Mouse (Mus musculus): ENCODE results near the gene Zfp287. TPM values are rescaled to one million over a fixed set of nuclear protein-coding genes. Genes with fewer than 3 reads are reported as not detected.

The Zfp287 gene
- polyA plus RNA-seq, 1 experiment from 2014 or later: 14.0 TPM

GRCm38 (mm10) chr11:62732022-62732387 is 300 bp upstream of the Zfp287 start:
- Histone ChIP-seq H3K9ac (ENCODE audit: low read depth, low read length) (no peak overlapping the region), H3K4me2 (replicated peaks; ENCODE audit: low read depth, low read length) (peak overlapping the region; percentile 50), H3K36me3 (ENCODE audit: control insufficient read depth, insufficient read depth, low read length) (no peaks in the 10 kb centered on the region), H3K4me1 (replicated peaks; ENCODE audit: control insufficient read depth, insufficient read depth, low read length) (no peaks in the 10 kb centered on the region), H3K27ac (ENCODE audit: low read depth, low read length) (peak overlapping the region; percentile 92; the same call in 1 of the 2 replicates), H3K9me3 (ENCODE audit: control insufficient read depth, low read length) (no peaks in the 10 kb centered on the region), H3K27me3 (ENCODE audit: control insufficient read depth, insufficient read depth, low read length) (no peaks in the 10 kb centered on the region), H3K4me3 (ENCODE audit: low read depth, low read length) (peak overlapping the region; percentile 59)
- DNase-seq (ENCODE audit: low spot score) (no peak), ATAC-seq (ENCODE audit: low FRiP score) (no peak; the same call in 1 of the 2 replicates)
- 7% methylated on average over 5 of the region's 5 CpGs for WGBS

GRCm38 (mm10) chr11:62728276-62728675 is 3.4 kb downstream of the Zfp287 start:
- DNase-seq (ENCODE audit: low spot score) (no peak), ATAC-seq (ENCODE audit: low FRiP score) (no peak)
- Histone ChIP-seq H3K4me2 (replicated peaks; ENCODE audit: low read depth, low read length) (no peak overlapping the region), H3K27me3 (ENCODE audit: control insufficient read depth, insufficient read depth, low read length) (no peaks in the 10 kb centered on the region), H3K36me3 (ENCODE audit: control insufficient read depth, insufficient read depth, low read length) (peaks cover 3% of the 10 kb centered on the region; the same call in 1 of the 2 replicates), H3K9ac (ENCODE audit: low read depth, low read length) (no peak overlapping the region), H3K9me3 (ENCODE audit: control insufficient read depth, low read length) (no peaks in the 10 kb centered on the region), H3K27ac (ENCODE audit: low read depth, low read length) (no peak overlapping the region), H3K4me1 (replicated peaks; ENCODE audit: control insufficient read depth, insufficient read depth, low read length) (no peaks in the 10 kb centered on the region), H3K4me3 (ENCODE audit: low read depth, low read length) (no peak overlapping the region)
- WGBS: 92% methylated on average over 8 of the region's 8 CpGs

GRCm38 (mm10) chr11:62710657-62711056 is 21.0 kb downstream of the Zfp287 start:
- WGBS: 88% methylated on average over 5 of the region's 5 CpGs
- H3K36me3 ChIP-seq (ENCODE audit: control insufficient read depth, insufficient read depth, low read length): 0 out of 2 replicates have a peak, but pooled peaks cover 3% of the 10 kb centered on the region
- DNase-seq (ENCODE audit: low spot score): no peak

GRCm38 (mm10) chr11:62708252-62708651 is 23.5 kb downstream of the Zfp287 start:
- Histone ChIP-seq H3K27ac (ENCODE audit: low read depth, low read length) (no peak overlapping the region), H3K36me3 (ENCODE audit: control insufficient read depth, insufficient read depth, low read length) (no peaks in the 10 kb centered on the region), H3K27me3 (ENCODE audit: control insufficient read depth, insufficient read depth, low read length) (no peaks in the 10 kb centered on the region), H3K9me3 (ENCODE audit: control insufficient read depth, low read length) (no peaks in the 10 kb centered on the region), H3K4me2 (replicated peaks; ENCODE audit: low read depth, low read length) (no peak overlapping the region), H3K4me3 (ENCODE audit: low read depth, low read length) (no peak overlapping the region), H3K4me1 (replicated peaks; ENCODE audit: control insufficient read depth, insufficient read depth, low read length) (no peaks in the 10 kb centered on the region), H3K9ac (ENCODE audit: low read depth, low read length) (no peak overlapping the region)
- DNase-seq (ENCODE audit: low spot score) (no peak), ATAC-seq (ENCODE audit: low FRiP score) (no peak)
- WGBS: 83% methylated on average over 7 of the region's 7 CpGs

More at GRCm38 (mm10) chr11:62710657-62711056, 21.0 kb downstream of the Zfp287 start:
- Histone ChIP-seq H3K27me3 (ENCODE audit: control insufficient read depth, insufficient read depth, low read length) (no peaks in the 10 kb centered on the region), H3K4me3 (ENCODE audit: low read depth, low read length) (no peak overlapping the region), H3K4me1 (replicated peaks; ENCODE audit: control insufficient read depth, insufficient read depth, low read length) (no peaks in the 10 kb centered on the region), H3K4me2 (replicated peaks; ENCODE audit: low read depth, low read length) (no peak overlapping the region), H3K9me3 (ENCODE audit: control insufficient read depth, low read length) (no peaks in the 10 kb centered on the region), H3K27ac (ENCODE audit: low read depth, low read length) (no peak overlapping the region), H3K9ac (ENCODE audit: low read depth, low read length) (no peak overlapping the region)
- no peak for ATAC-seq (ENCODE audit: low FRiP score)

GRCm38 (mm10) chr11:62706141-62706540 is 25.6 kb downstream of the Zfp287 start:
- ATAC-seq (ENCODE audit: low FRiP score): no peak
- no peaks in the 10 kb centered on the region for H3K36me3 ChIP-seq (ENCODE audit: control insufficient read depth, insufficient read depth, low read length)
- no peak for DNase-seq (ENCODE audit: low spot score)
- no peak overlapping the region for H3K4me2 ChIP-seq (replicated peaks; ENCODE audit: low read depth, low read length)
- no peak overlapping the region for H3K4me3 ChIP-seq (ENCODE audit: low read depth, low read length)
- H3K9ac ChIP-seq (ENCODE audit: low read depth, low read length): no peak overlapping the region
- no peak overlapping the region for H3K27ac ChIP-seq (ENCODE audit: low read depth, low read length)
- H3K9me3 ChIP-seq (ENCODE audit: control insufficient read depth, low read length): no peaks in the 10 kb centered on the region
- no peaks in the 10 kb centered on the region for H3K27me3 ChIP-seq (ENCODE audit: control insufficient read depth, insufficient read depth, low read length)
- WGBS: 89% methylated on average over 2 of the region's 2 CpGs
- no peaks in the 10 kb centered on the region for H3K4me1 ChIP-seq (replicated peaks; ENCODE audit: control insufficient read depth, insufficient read depth, low read length)

GRCm38 (mm10) chr11:62701218-62701617 is 30.5 kb downstream of the Zfp287 start:
- Histone ChIP-seq H3K4me3 (ENCODE audit: low read depth, low read length) (no peak overlapping the region), H3K27ac (ENCODE audit: low read depth, low read length) (no peak overlapping the region), H3K4me2 (replicated peaks; ENCODE audit: low read depth, low read length) (no peak overlapping the region), H3K9me3 (ENCODE audit: control insufficient read depth, low read length) (no peaks in the 10 kb centered on the region), H3K9ac (ENCODE audit: low read depth, low read length) (no peak overlapping the region), H3K27me3 (ENCODE audit: control insufficient read depth, insufficient read depth, low read length) (no peaks in the 10 kb centered on the region), H3K36me3 (ENCODE audit: control insufficient read depth, insufficient read depth, low read length) (no peaks in the 10 kb centered on the region), H3K4me1 (replicated peaks; ENCODE audit: control insufficient read depth, insufficient read depth, low read length) (no peaks in the 10 kb centered on the region)
- WGBS: 84% methylated on average over 1 of the region's 1 CpGs
- ATAC-seq (ENCODE audit: low FRiP score) (no peak), DNase-seq (ENCODE audit: low spot score) (no peak)

- Histone ChIP-seq H3K27ac (ENCODE audit: low read depth, low read length) (no peak overlapping the region), H3K4me1 (replicated peaks; ENCODE audit: control insufficient read depth, insufficient read depth, low read length) (no peaks in the 10 kb centered on the region), H3K27me3 (ENCODE audit: control insufficient read depth, insufficient read depth, low read length) (no peaks in the 10 kb centered on the region), H3K36me3 (ENCODE audit: control insufficient read depth, insufficient read depth, low read length) (no peaks in the 10 kb centered on the region), H3K9ac (ENCODE audit: low read depth, low read length) (no peak overlapping the region), H3K4me3 (ENCODE audit: low read depth, low read length) (no peak overlapping the region), H3K4me2 (replicated peaks; ENCODE audit: low read depth, low read length) (no peak overlapping the region), H3K9me3 (ENCODE audit: control insufficient read depth, low read length) (no peaks in the 10 kb centered on the region)
- no peak for ATAC-seq (ENCODE audit: low FRiP score)
- no peak for DNase-seq (ENCODE audit: low spot score)
- WGBS: 77% methylated on average over 4 of the region's 4 CpGs
These were observed 32.0 kb downstream of the Zfp287 start for GRCm38 (mm10) chr11:62699749-62700148.

- Histone ChIP-seq H3K27ac (ENCODE audit: low read depth, low read length) (no peak overlapping the region), H3K9ac (ENCODE audit: low read depth, low read length) (no peak overlapping the region), H3K4me1 (replicated peaks; ENCODE audit: control insufficient read depth, insufficient read depth, low read length) (no peaks in the 10 kb centered on the region), H3K27me3 (ENCODE audit: control insufficient read depth, insufficient read depth, low read length) (no peaks in the 10 kb centered on the region), H3K4me3 (ENCODE audit: low read depth, low read length) (no peak overlapping the region), H3K36me3 (ENCODE audit: control insufficient read depth, insufficient read depth, low read length) (no peaks in the 10 kb centered on the region), H3K9me3 (ENCODE audit: control insufficient read depth, low read length) (no peaks in the 10 kb centered on the region), H3K4me2 (replicated peaks; ENCODE audit: low read depth, low read length) (no peak overlapping the region)
- WGBS: 92% methylated on average over 8 of the region's 8 CpGs
- no peak for DNase-seq (ENCODE audit: low spot score)
- no peak for ATAC-seq (ENCODE audit: low FRiP score)
These were observed 36.6 kb downstream of the Zfp287 start for GRCm38 (mm10) chr11:62695126-62695525.

GRCm38 (mm10) chr11:62693299-62694184 is 38.2 kb downstream of the Zfp287 start:
- Histone ChIP-seq H3K9ac (ENCODE audit: low read depth, low read length) (no peak overlapping the region), H3K4me3 (ENCODE audit: low read depth, low read length) (no peak overlapping the region), H3K4me1 (replicated peaks; ENCODE audit: control insufficient read depth, insufficient read depth, low read length) (no peaks in the 10 kb centered on the region), H3K27ac (ENCODE audit: low read depth, low read length) (no peak overlapping the region), H3K9me3 (ENCODE audit: control insufficient read depth, low read length) (no peaks in the 10 kb centered on the region), H3K27me3 (ENCODE audit: control insufficient read depth, insufficient read depth, low read length) (no peaks in the 10 kb centered on the region), H3K36me3 (ENCODE audit: control insufficient read depth, insufficient read depth, low read length) (no peaks in the 10 kb centered on the region), H3K4me2 (replicated peaks; ENCODE audit: low read depth, low read length) (no peak overlapping the region)
- peak; percentile 85 for DNase-seq (ENCODE audit: low spot score)
- no peak for ATAC-seq (ENCODE audit: low FRiP score)
- WGBS: 25% methylated on average over 9 of the region's 11 CpGs

Measured in hindbrain, embryonic 11.5 days (tissue).